Mouse (Mus musculus): Measurements from ENCODE around the gene Abl1.

GRCm38 (mm10) chr2:31789215-31789614 lies 101.0 kb downstream of the Abl1 start:
- no peak for TF ChIP-seq CTCF (IDR thresholded peaks at IDR 0.05; ENCODE audit: extremely low read depth, insufficient read depth, low read length)
- TF ChIP-seq POLR2A (IDR thresholded peaks at IDR 0.05; ENCODE audit: extremely low read depth, insufficient read depth, low read length), result no peak
